Mouse (Mus musculus) natural killer cell, adult 2 months (primary cell): ENCODE data around the gene Zfp618.

Experiments used
- DNase-seq, 2 experiments: peaks; one replicate each; pipeline ENCODE4 v3.0.0; 2022; ENCODE audit warnings: low spot score in 2 of 2

Zfp618 gene

DNA sequence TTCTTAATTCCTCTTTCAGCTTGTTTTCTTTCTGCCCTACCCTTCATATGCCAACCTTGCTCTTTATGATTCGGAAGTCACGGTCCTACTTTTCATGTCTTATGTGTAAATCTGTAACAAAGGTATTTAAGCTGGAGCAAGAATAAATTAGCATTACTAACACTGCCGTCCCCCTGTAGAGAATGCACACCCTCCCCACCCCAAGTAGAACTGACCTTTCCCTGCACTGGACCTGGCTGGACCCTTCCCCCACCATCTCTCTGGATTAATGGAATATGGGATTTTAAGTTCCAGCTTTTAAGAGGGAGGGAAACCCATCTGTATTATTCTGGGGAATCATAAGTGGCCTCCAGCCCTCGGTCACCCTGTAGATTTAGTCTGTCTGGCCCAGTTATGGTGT is 65.9 kb downstream of the Zfp618 start:
- no peak for DNase-seq

DNA sequence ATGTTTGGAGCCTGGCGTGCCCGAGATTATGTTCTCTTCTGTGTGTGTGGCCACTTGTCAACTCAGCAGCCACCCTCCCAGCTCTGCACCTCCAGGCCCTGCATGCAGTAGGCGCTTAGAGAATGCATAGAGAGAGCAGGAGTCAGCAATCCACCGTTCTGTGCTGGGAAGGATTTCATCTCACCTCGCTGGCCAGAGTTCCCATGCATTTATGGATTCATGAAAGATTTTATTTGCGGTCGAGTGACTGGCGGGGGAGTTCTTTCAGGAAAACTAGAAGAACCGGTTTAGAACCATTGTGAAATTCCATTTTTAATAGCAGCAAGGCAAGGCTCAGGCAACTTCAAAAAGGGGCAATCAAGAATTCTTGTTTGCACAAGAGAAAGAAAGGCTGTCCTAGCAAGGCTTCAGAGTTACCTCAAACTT is 67.2 kb downstream of the Zfp618 start:
- DNase-seq = no peak

DNA sequence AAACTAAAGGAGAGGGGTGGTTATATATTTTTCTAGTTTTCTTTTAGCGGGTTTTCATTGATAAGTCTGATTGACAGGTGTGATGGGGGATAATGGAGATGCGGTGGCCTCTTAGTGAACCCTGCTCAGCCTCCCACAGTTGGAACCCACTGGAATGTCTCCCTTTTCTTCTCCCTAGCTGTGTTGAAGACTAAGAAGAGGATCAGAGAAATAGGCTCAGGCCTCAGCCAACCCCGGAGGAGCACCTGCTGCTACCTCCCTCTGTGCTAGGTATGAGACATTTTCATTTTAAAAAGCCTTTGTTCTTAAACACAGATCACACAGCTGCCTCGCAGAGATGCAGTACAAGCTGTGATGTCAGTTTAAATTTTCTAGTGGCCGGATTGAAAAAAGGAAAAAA is 68.4 kb downstream of the Zfp618 start:
- no peak for DNase-seq

DNA sequence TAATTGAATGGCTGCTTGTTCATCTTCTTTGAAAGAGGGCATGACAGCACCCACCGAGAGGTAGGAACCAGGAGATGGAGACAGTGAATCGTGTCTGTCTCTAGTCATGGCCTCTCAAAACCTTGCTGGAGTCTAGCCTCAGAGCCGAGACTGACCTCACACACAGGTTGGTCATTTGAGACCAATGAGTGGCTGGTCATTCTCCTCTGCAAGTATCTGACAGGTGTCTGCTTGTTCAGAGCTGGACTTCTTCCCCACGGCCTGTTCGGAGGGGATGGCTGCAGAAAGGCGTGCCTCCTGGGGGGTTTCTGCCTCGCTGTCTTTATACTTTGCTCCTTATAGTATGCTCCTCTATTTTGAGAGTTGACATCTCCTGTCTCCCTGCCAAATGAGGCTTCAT is 70.6 kb downstream of the Zfp618 start:
- no peak for DNase-seq

DNA sequence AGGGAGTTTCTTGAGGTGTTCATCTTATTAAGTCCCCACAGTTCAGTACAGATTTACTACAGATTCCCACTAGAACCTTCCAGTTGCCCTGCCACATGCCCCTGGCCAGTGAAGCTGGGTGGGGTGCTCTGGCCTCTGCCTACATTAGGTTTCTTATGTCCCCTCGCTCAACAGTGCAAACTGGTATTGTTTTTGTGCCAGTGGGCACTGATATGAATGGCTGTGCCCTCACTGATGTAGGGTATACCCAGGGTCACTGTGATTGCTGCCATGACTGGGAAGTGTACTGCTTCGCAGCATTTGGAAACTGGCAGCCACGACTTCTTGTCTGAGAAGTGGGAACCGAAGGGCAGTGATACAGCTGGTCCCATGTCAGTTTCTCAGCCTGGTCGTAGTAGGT is 71.4 kb downstream of the Zfp618 start:
- no peak for DNase-seq

DNA sequence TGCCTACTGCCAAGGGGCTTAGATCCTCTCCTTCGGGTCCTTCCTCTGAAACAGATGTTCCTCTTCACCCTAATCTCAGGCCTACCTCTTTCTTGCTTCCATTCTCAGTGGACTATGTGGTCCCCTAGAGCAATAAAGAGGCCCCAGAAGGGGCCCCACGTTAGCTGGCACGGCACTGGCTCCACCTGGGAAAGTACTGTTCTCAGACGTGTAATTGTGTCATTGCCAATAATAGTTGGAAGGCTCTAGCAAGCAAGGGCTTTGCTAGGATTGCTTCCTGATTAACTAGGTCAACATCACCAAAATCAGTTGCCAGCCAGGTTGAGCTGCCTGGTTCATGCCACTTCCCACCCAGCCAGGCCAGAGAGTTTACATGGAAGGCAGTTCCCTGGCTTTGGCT is 72.2 kb downstream of the Zfp618 start:
- DNase-seq = no peak

DNA sequence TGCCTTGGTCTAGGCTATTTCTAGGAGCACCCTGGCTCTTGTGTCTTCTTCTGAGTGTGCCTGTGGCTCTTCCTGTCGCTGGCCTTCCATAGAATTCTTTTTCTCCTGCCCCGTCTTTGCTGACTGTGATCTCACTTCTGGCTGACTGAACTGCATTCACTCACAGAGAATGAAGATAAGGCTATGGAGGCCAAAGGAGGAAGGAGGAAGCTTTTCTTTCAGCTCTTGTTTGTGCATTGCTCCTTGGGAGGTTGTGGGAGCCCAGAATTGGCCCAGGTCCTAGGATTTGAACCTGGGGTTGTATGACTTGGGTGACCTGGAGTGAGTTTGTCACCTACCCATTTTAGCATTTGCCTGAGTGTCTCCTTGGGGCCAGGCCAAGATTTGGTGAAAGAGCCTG is 72.9 kb downstream of the Zfp618 start:
- DNase-seq = no peak

DNA sequence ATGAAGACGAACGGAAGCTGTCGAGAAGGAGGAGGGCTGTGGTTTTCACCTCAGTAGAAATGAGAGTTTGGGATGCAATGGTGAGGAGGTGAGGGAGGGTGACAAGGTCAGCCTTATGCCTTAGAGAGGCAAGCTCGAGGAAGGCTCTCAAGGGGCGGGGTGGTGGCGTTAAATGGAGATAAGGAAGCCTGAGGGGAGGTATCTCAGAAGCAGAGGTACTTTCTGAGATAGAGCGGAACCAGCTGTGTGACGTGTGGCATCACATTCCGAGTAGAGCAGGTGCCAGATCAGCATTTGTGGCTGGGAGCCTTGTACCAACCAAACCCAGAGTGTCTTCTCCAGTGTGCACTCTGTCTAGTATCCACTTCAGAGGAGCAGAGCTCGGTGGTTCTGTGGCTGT is 73.6 kb downstream of the Zfp618 start:
- no peak for DNase-seq

DNA sequence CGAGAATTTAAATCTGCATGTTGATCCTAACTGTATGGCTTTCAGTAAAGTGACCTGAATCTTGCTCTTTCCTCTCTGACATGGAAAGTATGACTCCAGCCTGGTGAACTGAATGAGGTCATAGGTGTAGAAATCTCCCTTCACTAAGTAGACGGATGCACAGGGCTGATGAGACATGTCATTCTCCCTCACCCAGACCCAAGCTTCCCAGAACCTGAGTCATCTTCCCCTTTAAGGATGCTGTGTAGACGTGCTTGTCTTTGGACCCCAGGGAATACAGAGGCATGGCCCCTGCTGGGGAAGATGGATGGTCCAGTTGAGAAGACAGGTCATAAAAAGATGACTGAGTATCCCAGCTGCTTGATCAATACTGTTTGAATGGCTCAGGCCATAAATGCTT is 83.2 kb downstream of the Zfp618 start:
- no peak for DNase-seq

DNA sequence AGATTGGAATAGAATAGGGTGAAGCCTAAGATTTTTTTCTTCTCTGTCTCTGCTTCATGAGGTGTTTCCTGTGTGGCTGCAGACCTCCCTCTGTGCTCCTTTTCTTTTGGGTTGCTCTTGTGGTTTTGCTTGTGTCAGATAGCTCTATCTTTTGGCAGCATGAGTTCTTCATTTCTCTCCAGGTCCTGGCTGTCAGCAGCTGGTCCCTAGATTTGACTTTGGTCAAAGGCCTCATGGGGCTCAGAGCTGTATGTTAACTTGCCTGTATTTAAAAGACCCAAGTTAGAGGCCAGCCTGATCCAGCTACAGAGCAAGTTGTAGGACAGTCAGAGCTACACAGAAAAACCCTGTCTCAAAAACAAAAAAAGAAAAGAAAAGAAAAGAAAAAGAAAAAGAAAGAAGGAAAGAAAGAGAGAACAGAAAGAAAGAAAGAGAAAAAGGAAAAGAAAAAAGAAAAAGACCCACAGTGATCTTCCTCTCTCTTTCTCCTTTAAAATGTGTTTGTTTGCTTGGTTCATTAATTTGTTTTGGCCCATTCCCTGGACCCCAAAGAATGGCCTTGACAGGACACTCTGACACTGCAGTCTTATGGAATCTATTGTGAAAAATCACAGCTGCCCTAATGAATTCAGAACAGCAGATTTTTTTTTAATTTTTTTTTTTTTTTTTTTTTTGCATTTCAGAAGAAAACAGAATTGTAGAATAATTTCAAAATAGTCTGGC is 84.4 kb downstream of the Zfp618 start:
- no peak for DNase-seq

DNA sequence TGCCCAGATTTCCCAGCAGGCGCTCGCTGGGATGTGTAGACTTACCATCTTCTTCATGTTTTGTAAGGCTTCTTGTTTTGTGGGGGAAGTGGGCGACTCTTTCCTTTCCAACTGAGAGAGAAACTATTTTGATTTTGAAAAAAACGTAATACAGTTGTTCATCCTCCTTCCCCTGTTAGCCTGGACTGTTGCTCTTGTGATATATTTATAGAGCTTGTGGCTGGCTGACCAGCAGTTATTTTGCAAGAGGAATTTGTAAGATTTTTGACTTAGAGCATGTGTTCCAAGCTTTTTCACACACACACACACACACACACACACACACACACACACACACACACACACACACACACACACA is 84.9 kb downstream of the Zfp618 start:
- DNase-seq = no peak

DNA sequence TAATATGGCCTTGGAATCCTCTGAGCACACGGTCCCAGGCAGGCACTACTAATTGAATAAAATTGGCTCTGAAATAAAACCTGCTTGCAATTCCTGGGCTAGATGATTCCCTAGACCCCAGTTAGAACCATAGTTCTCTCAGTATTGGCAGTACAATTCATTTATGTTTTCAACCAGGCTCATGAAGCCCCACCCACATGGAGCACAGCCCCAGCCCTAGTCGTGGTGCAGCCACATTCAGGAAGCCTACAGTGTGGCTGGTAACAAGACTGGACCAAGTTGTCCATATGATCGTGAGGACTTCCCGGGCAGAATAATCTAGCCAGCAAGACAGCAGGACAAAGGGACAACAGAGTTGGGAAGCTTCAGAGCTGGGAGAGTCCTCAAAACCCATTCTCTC is 85.6 kb downstream of the Zfp618 start:
- no peak for DNase-seq

DNA sequence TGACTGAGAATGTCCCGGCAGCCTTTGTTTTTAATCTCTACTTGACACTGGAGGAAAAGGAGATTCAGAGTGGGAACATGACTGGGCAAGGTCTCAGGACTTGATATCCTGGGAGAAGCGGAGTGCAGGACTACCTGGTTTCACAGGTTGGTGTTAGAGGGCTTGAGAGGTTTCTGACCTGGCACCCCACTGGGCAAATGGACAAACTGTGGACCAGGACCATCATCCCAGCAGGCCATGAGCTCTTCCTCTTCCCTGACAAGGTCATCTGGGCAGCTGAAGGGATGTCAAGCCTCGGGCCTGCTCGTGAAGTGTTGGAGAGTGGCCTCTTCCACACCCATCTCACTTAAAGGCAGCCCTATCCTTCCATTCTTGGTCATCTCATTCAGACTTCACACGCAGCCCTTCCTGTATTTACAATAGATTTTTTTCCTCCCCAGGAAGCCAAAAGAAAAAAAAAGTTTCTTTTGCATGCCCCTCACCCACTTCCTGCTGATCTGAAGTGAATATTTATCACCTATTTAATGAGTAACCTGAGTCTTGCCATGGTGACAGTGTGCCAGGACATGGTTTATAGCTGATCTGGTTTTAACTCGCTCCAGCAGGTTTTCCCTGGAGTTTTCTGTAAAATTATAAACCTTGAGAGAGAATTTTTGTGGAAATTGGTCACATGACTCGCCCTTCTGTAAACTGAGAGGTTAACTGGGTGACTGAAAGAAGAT is 86.7 kb downstream of the Zfp618 start:
- DNase-seq = no peak

DNA sequence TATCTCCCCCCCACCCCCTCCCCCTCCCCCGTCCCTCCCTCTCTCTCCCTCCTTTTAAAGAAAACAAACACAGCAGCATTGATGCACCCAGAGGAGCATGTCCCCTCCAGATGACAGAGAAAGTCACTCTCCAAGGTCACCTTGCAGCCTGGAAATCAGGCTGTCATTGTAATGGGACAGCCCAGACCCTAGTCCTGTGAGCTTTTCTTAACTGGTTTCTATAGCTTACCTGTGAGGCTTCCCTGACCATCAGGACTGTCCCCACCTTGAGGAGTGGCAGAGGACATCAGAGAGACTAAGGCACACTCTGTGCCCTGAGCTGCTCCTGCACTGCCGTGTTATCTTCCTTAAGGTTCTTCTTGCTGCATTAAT is 87.3 kb downstream of the Zfp618 start:
- DNase-seq = no peak

DNA sequence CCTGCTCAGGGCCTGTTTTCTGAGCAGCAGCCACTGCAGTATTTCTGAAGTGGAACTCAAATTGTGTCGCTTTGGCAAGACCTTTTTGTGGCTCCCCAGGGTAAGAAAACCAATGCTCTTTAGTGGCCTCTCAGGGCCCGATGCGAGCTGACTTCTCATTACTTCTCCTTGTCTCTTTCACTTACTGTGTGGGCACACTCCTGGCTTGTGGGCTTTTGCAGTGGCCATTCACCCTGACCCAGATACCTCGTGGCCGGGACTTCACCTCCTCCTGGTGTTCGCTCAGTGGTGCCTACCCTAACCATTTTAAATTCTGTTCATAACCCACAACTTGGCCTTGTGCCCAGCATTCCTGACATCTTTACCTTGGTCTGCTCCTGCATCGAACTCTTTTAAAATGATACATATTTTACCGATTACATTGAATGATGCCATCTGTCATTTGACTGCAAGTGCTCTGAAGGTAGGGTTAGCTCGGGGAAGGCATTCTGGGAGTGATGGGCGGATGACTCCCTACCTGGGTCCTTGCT is 89.9 kb downstream of the Zfp618 start:
- no peak for DNase-seq

DNA sequence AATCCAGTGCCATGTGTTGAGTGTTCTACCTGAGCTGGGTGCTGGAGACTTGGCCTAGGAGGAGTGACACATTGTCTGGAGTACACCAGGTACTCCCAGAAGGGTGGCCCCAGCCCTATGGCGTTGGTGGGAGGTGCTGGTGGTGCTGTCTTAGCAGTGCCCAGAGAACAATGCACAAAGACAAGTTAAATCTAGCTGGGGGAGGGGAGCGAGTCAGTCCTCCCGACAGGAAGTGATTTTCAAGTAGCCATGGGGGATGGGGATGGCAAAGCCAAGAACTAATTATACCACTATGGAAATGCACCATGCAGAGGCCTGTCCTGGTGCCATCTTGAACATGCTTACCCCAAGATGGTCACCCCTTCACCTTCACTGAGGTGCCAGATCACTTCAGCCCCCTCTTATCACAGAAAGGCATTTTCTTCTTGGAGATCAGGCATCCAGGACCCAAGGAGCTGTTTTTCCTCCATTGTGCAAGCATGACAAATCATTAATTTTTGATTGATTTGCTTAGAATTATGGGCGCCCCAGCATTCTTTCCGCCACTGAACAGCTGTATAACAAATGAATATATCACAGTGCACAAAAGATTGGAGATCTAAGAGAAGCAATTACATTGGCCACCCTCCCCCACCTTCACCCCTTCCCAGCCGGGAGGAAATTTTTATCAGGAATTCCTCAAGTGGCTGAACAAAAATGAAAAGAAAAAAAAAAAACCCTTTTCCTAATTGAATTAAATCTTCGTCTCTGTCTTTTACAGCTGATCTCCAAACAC is 91.5 kb downstream of the Zfp618 start:
- no peak for DNase-seq

DNA sequence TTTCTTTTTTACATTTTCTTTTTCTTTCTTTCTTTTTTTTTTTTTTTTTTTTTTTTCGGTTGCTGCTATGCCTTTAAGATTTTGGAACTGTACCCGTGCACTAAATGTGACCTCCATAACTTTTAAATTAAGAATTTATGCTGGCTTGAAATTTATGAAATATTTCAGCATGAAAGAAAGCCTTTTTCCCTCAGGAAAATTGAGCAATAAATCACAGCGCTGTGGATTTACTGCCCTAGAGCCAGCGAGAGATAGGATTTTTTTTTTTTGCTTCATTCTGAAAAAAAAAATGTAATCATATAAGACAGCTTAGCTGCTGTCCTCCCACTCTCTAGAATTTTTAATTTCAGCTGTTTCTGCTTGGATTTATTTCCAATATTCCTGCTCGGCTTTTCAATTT is 92.2 kb downstream of the Zfp618 start:
- no peak for DNase-seq

DNA sequence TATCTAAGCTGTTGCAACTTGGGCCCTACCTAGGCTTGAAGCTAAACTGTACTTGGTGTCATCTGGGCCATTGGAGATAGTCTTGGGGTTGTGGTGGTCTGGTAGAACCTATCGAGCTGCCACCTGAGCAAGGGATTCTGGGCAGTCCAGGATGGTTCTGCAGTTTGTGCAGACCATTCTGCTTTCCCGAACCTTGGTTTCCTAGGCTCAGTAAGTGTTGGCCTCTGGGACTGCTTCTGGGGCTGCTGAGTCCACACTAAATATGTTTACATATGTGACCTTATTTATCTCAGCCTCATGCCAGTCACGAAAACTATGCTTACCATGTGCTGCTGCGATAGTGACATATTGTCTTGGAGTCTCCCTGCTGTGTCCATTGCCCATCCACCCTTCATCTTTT is 93.3 kb downstream of the Zfp618 start:
- DNase-seq = no peak

DNA sequence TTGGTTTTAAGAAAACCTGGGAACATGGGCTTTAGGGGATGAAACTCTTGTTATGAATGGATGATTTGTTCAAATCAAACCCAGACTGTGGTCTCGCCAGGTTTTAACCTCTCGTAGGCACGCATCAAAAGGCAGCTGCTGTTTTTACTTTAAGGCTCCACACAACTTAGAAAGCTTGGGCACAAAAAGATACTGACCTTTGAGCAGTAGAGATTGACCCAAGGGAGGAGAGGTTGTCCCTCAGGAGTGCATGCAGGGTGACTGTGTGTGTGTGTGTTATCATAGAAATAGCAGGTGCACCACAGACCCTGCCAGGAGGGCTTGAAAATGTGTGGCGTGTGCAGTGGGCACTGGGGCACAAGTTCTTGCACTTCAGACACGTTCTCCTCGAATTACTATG is 95.0 kb downstream of the Zfp618 start:
- DNase-seq = no peak

DNA sequence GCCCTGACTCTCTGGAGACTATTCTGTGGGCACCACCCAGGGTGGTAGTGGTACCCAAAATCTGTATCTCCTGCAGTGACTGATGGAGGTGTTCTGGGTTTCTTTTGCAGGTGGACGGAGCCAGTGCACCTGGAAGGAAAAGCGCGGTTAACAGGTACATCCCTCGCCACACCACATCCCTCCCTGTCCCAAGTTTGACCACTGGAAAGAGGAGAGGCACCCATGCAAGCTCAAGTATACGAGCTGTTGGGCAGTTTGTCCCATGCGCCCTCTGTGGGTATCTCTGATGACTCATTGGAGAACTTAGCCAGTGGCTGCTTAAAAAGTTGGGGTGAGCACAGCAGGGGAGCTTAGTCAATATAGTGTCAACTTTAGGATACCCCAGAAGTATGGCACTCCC is 96.0 kb downstream of the Zfp618 start:
- DNase-seq = no peak

DNA sequence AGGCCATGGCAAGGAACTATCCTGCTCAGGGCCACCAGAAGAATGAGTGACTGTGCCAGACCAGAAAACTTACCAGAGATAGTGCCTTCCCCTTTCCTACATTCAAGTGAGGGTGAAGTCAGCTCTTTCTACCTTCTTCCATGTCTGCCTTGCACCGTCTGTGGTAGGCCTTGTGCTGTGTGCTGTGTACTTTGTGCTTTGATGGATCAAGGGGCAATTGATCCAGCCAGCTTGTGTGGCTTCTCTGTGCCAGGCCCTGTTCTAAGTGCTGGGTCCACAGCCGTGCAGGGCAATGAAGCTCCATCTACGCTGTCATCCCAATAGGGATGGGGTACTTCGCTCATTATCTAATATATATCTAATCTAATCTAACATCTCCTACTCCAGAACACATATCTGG is 98.0 kb downstream of the Zfp618 start:
- no peak for DNase-seq

DNA sequence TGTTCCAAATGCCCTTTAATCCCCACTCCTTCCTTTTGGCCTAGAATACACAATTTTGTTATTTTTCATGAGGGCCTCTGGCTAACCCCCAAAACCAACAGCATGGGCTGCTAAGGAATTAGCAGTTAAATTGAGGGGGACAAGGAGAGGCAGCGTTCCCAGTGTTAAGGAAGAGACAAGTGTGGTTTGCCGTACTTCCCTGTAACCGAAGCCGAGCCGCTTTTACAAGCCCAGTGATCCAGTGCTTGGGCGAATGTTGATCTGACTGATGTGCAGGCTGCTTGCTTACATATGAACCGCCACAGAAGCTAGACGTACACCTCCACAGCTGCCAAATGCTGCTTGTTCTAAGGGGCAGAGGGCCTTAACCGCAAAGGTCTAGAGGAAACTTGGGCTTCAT is 99.5 kb downstream of the Zfp618 start:
- DNase-seq = no peak

DNA sequence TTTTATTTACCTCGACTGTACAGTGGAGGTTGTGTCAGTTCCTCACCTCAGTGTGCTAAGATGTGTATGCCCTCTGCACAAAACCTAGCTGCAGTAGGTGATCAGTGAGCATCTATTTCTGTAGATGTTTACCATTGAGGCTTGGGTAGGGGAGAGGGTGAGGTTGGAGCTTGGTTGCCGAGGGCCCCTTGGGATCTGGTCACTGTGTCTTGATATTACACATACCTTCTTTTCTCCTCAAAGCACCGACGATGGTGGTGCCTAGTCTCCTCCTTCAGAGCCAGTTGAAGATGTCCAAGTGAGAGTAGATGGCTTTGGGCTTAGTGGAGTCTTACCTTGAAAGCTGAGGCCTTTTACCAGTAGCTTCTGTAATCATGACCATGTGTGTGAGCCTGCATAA is 101.4 kb downstream of the Zfp618 start:
- no peak for DNase-seq
